Mouse (Mus musculus): Measurements from ENCODE around the gene Osbpl10. TPM values are rescaled to one million over a fixed set of nuclear protein-coding genes. Genes with fewer than 3 reads are reported as not detected.

The Osbpl10 gene
- polyA plus RNA-seq, 1 experiment = 7.1 TPM

DNA sequence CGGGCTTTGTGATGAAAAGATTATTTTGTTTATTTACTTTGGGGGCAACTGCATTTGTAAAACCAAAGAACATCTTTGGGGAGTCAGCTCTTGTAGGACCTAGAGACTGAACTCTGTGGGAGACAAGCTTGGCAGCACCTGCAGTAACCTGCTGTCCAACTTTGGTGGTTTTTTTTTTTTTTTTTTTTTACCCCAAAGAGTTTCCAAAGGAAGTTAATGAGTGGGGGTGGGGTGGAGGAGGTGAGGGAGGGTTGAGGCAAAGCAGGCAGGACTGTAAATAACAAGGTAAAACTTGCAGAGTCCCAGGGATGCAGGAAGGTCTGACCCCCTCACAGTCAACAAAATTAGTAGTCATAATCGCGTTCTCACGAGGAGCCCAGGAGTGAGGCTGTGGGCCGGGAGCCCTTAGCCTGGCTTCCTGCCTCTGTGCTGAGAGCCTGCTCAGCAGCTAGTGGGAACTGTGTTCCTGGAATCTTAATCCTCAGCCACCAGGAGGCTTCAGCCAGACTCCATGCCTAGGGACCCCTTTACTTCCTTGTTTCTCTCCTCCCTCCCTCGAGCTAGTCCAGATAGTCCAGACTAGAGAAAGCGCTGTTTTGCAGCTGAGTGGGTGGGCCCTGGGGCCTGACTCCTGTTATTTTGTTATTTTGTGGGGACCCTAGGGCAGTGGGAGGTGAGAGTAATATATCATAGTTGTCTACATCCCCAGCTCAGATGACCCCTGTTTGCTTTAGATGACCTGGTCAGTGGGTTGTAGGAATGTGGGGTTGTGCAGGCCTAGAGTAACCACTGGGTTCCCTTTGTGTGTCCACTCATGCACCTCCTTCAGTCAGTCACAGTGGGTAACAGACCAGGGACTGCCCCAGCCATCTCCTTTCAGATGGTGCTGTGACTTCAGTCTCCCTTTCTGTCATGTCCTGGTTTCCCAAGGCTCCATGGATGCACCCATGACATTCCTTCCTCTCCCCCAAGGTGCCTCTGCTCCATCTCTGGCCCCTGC, 236.5 kb downstream of the Osbpl10 start:
- Histone ChIP-seq H3K4me1 (ENCODE audit: control insufficient read depth, insufficient read depth, low read length) (no peaks in the 10 kb centered on the region; the same call in 1 of the 2 replicates), H3K4me3 (replicated peaks; ENCODE audit: extremely low read depth, low read depth, low read length) (no peak overlapping the region)
- 30% methylated on average over 7 of the region's 7 CpGs for WGBS
- DNase-seq = no peak
- TF ChIP-seq CTCF (IDR thresholded peaks at IDR 0.05; ENCODE audit: insufficient read depth, low read length) = no peak
- TF ChIP-seq POLR2A (IDR thresholded peaks at IDR 0.05; ENCODE audit: borderline replicate concordance, extremely low read depth, low read depth, low read length) = no peak

DNA sequence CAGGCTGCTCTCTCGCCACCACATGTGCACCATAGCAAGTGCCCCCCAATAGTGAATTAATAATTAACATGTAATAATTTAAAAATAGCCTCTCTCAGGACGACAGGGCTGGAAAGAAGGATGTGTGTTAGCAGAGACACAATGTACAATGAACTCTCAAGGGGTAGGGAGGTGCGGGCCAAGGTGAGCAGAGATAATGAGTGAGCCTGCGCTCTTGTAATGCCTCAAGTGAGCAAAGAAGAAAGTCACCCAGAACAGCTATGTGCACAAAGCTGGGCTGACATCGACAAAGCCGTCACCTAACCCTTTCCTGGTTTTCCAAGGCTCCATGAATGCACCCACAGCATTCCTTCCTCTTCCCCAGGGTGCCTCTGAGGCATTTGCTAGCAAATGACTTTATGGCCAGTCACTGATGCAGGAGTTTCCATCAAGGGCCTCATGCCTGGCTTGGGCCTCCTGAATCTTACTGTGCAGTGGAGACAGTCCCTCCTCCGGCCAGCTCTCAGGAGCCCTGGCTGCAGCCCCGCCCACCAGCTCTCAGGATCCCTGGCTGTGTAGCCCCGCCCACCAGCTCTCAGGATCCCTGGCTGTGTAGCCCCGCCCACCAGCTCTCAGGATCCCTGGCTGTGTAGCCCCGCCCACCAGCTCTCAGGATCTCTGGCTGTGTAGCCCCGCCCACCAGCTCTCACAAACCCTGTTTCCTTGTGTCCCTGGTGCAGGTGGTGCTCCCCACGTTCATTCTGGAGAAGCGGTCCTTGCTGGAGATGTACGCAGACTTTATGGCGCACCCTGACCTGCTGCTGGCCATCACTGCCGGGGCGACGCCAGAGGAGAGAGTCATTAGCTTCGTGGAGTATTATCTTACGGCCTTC, 237.7 kb downstream of the Osbpl10 start:
- no peaks in the 10 kb centered on the region; the same call in 1 of the 2 replicates for H3K4me1 ChIP-seq (ENCODE audit: control insufficient read depth, insufficient read depth, low read length)
- DNase-seq = peak; percentile 32
- no peak for TF ChIP-seq POLR2A (IDR thresholded peaks at IDR 0.05; ENCODE audit: borderline replicate concordance, extremely low read depth, low read depth, low read length)
- no peak for TF ChIP-seq CTCF (IDR thresholded peaks at IDR 0.05; ENCODE audit: insufficient read depth, low read length)
- 56% methylated on average over 21 of the region's 21 CpGs for WGBS
- H3K4me3 ChIP-seq (replicated peaks; ENCODE audit: extremely low read depth, low read depth, low read length) = no peak overlapping the region

DNA sequence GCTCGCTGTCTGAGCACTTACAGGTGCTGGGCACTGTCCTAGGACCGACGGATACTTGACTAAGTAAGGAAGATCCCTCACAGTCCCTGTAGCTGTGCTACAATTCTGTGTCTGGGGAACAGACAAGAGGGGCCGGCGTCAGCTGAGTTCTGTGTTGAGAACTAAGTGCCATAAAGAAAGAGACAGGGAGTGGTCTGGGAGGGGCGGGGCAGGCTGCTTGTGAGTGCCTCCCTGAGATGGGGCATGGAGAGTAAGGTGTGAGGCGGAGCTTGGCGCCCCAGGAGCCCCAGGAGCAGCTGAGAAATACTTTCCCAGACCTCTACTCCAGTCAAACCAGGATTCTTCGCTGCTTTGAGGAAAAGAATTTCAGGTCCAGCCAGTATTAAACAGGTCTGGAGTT, 239.6 kb downstream of the Osbpl10 start:
- 52% methylated on average over 9 of the region's 9 CpGs for WGBS
- DNase-seq = no peak
- Histone ChIP-seq H3K4me3 (replicated peaks; ENCODE audit: extremely low read depth, low read depth, low read length) (no peak overlapping the region), H3K4me1 (ENCODE audit: control insufficient read depth, insufficient read depth, low read length) (no peaks in the 10 kb centered on the region; the same call in 1 of the 2 replicates)
- TF ChIP-seq POLR2A (IDR thresholded peaks at IDR 0.05; ENCODE audit: borderline replicate concordance, extremely low read depth, low read depth, low read length) (no peak), CTCF (IDR thresholded peaks at IDR 0.05; ENCODE audit: insufficient read depth, low read length) (no peak)

DNA sequence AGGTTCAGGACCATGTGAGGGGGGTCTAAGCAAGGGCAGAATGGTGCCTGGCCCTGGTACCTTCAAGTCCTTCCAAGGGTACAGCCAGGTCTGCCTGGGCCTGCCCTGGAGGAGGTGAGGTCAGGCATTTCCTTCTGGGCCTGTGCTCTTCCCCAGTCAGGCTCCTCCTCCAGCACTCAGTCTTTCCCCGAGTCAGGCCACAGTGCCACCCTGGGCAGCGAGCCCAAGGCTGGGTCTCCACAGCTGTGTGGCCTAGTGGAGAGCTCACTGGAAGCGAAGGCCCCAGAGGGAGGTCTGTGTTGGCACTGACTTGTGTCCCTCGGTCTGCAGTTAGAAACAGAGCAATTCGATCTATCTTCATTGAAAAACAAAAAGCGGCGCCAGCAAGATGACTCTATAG, 242.1 kb downstream of the Osbpl10 start:
- Histone ChIP-seq H3K4me3 (replicated peaks; ENCODE audit: extremely low read depth, low read depth, low read length) (no peak overlapping the region), H3K4me1 (ENCODE audit: control insufficient read depth, insufficient read depth, low read length) (no peaks in the 10 kb centered on the region)
- 69% methylated on average over 7 of the region's 7 CpGs for WGBS
- no peak for DNase-seq
- TF ChIP-seq CTCF (IDR thresholded peaks at IDR 0.05; ENCODE audit: insufficient read depth, low read length) = no peak
- TF ChIP-seq POLR2A (IDR thresholded peaks at IDR 0.05; ENCODE audit: borderline replicate concordance, extremely low read depth, low read depth, low read length) = no peak

DNA sequence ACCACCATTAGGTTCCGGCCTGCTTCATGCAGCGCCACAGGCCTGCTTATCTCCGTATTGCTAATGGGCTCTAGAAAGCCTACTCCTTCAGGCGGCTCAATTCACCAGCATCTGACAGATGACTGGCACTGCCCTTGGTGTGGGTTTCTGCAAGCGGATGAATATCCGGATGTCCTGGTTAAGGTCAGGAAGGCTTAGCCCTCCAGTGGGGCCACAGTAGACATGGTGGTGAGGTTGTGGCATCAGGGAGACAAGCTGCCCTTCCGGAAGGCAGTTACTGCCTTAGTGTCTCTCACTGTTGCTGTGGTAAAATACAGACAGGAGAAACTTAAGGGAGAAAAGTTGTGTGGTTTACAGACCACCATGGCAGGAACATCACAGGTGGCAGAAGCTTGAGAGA, 242.9 kb downstream of the Osbpl10 start:
- no peak overlapping the region for H3K4me3 ChIP-seq (replicated peaks; ENCODE audit: extremely low read depth, low read depth, low read length)
- no peak for DNase-seq
- no peaks in the 10 kb centered on the region for H3K4me1 ChIP-seq (ENCODE audit: control insufficient read depth, insufficient read depth, low read length)
- 90% methylated on average over 7 of the region's 7 CpGs for WGBS
- TF ChIP-seq CTCF (IDR thresholded peaks at IDR 0.05; ENCODE audit: insufficient read depth, low read length) = no peak
- no peak for TF ChIP-seq POLR2A (IDR thresholded peaks at IDR 0.05; ENCODE audit: borderline replicate concordance, extremely low read depth, low read depth, low read length)

DNA sequence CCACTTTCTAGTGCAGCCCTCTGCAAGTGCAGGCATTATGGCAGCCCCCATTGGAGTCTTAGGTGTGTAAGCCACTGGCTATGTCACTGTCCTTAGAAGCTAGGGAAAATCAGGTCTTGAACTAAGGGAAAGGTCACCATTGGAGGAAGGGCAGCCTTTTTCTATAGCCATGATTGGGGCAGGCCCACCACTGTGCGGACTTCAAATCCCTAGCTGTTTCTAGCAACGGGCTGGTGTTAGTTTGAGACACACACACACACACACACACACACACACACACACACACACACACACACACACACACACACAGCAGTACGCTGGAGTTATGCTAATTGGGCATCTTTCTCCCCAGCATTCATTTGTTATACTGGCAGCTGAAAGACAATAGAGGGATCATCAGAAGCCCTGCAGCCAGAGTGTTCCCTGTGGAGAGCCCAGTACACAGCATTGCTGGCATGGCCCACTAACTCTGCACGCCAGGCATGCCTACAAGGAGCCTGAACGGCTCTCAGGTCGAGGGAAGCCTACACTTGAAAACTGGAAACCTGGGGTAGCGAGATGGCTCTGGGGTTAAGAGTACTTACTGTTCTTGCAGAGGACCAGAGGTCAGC, 246.5 kb downstream of the Osbpl10 start:
- WGBS = 82% methylated on average over 7 of the region's 7 CpGs
- DNase-seq = no peak
- no peak overlapping the region for H3K4me3 ChIP-seq (replicated peaks; ENCODE audit: extremely low read depth, low read depth, low read length)
- no peak for TF ChIP-seq CTCF (IDR thresholded peaks at IDR 0.05; ENCODE audit: insufficient read depth, low read length)
- TF ChIP-seq POLR2A (IDR thresholded peaks at IDR 0.05; ENCODE audit: borderline replicate concordance, extremely low read depth, low read depth, low read length) = no peak
- H3K4me1 ChIP-seq (ENCODE audit: control insufficient read depth, insufficient read depth, low read length) = no peaks in the 10 kb centered on the region

DNA sequence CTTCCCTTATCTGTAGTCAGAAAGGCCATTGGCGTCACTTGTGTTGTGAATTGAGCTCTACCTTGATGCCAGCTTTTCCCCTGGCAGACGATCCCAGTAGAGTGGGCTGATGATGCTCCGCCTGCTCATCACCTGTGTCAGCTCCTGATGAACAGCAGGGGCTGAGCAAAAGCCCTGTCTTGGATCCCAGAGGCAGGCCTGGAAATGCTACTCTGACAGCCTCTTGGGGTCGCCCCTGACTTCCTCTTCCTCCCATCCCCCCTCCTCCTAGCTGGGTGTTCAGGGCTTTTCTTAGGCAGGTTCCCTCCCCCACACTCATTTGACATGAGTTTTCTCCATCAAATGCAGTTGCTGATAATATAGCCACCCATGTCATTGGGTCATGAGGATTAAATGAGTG, 250.8 kb downstream of the Osbpl10 start:
- H3K4me3 ChIP-seq (replicated peaks; ENCODE audit: extremely low read depth, low read depth, low read length) = no peak overlapping the region
- no peak for DNase-seq
- 80% methylated on average over 4 of the region's 4 CpGs for WGBS
- TF ChIP-seq POLR2A (IDR thresholded peaks at IDR 0.05; ENCODE audit: borderline replicate concordance, extremely low read depth, low read depth, low read length) (no peak), CTCF (IDR thresholded peaks at IDR 0.05; ENCODE audit: insufficient read depth, low read length) (no peak)
- no peaks in the 10 kb centered on the region for H3K4me1 ChIP-seq (ENCODE audit: control insufficient read depth, insufficient read depth, low read length)

DNA sequence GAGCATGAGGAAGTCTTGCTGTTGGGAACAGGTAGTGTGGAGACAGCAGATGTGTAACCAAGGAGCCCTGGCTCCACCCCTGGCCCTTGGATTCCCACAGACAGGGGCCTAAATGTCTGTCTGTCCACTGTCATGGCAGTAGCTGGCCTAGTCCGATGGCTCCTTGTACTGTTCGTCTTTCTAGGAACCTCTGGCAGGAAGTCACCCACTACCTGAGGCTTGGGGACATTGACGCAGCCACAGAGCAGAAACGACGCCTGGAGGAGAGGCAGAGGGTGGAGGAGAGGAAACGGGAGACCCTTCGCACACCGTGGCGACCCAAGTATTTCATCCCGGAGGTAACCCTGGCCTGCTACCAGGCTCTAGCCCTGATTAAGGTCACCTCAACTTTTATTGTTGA, 251.3 kb downstream of the Osbpl10 start:
- 87% methylated on average over 10 of the region's 10 CpGs for WGBS
- H3K4me3 ChIP-seq (replicated peaks; ENCODE audit: extremely low read depth, low read depth, low read length) = no peak overlapping the region
- TF ChIP-seq CTCF (IDR thresholded peaks at IDR 0.05; ENCODE audit: insufficient read depth, low read length) = no peak
- TF ChIP-seq POLR2A (IDR thresholded peaks at IDR 0.05; ENCODE audit: borderline replicate concordance, extremely low read depth, low read depth, low read length) = no peak
- no peak for DNase-seq
- H3K4me1 ChIP-seq (ENCODE audit: control insufficient read depth, insufficient read depth, low read length) = no peaks in the 10 kb centered on the region

DNA sequence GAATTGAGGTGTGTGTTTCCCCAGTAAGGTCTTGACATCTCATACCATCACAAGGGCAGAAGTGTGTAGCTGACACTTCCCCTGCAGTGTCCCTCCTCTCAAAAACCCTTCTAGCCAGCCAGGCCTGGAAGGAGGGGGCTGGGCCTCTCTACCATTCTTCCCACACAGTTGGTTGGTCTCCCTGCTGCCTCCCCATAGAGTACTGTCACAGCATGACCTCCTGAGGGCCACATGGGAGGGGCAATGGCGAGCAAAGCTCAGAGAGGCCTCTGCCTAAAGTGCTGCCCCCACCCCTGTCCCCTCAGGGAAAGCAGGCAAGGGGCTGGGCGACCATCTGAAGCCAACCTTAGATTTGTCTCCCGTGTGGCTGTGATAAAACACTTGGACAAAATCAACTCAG, 251.8 kb downstream of the Osbpl10 start:
- Histone ChIP-seq H3K4me1 (ENCODE audit: control insufficient read depth, insufficient read depth, low read length) (no peaks in the 10 kb centered on the region), H3K4me3 (replicated peaks; ENCODE audit: extremely low read depth, low read depth, low read length) (no peak overlapping the region)
- 69% methylated on average over 3 of the region's 3 CpGs for WGBS
- no peak for DNase-seq
- no peak for TF ChIP-seq CTCF (IDR thresholded peaks at IDR 0.05; ENCODE audit: insufficient read depth, low read length)
- TF ChIP-seq POLR2A (IDR thresholded peaks at IDR 0.05; ENCODE audit: borderline replicate concordance, extremely low read depth, low read depth, low read length) = no peak

Measured in lung, adult 2 months (tissue).